Mouse (Mus musculus): ENCODE measurements around the gene Rae1. TPM values are rescaled to one million over a fixed set of nuclear protein-coding genes. Genes with fewer than 3 reads are reported as not detected.

Gene Rae1
- polyA plus RNA-seq (2021; fragmentation: Nextera tagmentation), result 53.9 and 70.7 TPM in 2 replicates
- long read RNA-seq, experiment 1, transcript Rae1-201 (12 exons, 1,742 nt), result major isoform, 234 of 291 reads
- long read RNA-seq, experiment 1, partial matches to known transcripts, result 11 of 291 reads
- long read RNA-seq, experiment 1, other reads (novel, unspliced or antisense), result 46 of 291 reads
- long read RNA-seq, experiment 2, transcript Rae1-201 (12 exons, 1,742 nt), result major isoform, 74 of 96 reads
- long read RNA-seq, experiment 2, partial matches to known transcripts, result 7 of 96 reads
- long read RNA-seq, experiment 2, other reads (novel, unspliced or antisense), result 13 of 96 reads

GRCm38 (mm10) chr2:172999630-173000284 lies at the start of gene Rae1:
Gene Rae1, plus strand, starts transcription at chr2:173000117.

GRCm38 (mm10) chr2:172977409-172978130 lies 22.3 kb upstream of the Rae1 start, which contains the start of gene Spo11:
Gene Spo11, plus strand, starts transcription at chr2:172977700.

GRCm38 (mm10) chr2:173020430-173020829 lies 20.5 kb downstream of the Rae1 start, which contains the start of gene Rbm38:
Gene Rbm38, plus strand, starts transcription at chr2:173020498.

Other genes starting within 250 kb of the Rae1 start
- gene Bmp7, start 59.8 kb upstream of the Rae1 start, polyA plus RNA-seq (2021; fragmentation: Nextera tagmentation), result 6.8 and 7.6 TPM in 2 replicates
- gene Spo11, start 22.4 kb upstream of the Rae1 start, polyA plus RNA-seq (2021; fragmentation: Nextera tagmentation), result 0.05 and 0.08 TPM in 2 replicates
- gene Rbm38, start 20.4 kb downstream of the Rae1 start, polyA plus RNA-seq (2021; fragmentation: Nextera tagmentation), result 2.9 and 3.7 TPM in 2 replicates
- gene Ctcfl, start 119.4 kb downstream of the Rae1 start, polyA plus RNA-seq (2021; fragmentation: Nextera tagmentation), result not detected in 2 replicates
- gene Pck1, start 152.9 kb downstream of the Rae1 start, polyA plus RNA-seq (2021; fragmentation: Nextera tagmentation), result not detected in 2 replicates
- gene Zbp1, start 218.8 kb downstream of the Rae1 start, polyA plus RNA-seq (2021; fragmentation: Nextera tagmentation), result 0.37 and 1.0 TPM in 2 replicates

Measured in left cerebral cortex, adult 6 months (tissue).